Mouse (Mus musculus) bone marrow, adult 2 months (tissue): ENCODE results near the gene Mpped2. TPM values are rescaled to one million over a fixed set of nuclear protein-coding genes. Genes with fewer than 3 reads are reported as not detected.

Experiments used
- H3K27ac ChIP-seq: fragments of 200-500 bp; 2 replicates; pipeline ENCODE4 v1.5.1; 2012; ENCODE audit warnings: low read depth, mild to moderate bottlenecking, control low read depth, inconsistent platforms, low read length; ENCODE audit not compliant: control insufficient read depth, poor library complexity, insufficient read depth
- H3K4me1 ChIP-seq: fragments of 200-500 bp; 2 replicates; pipeline ENCODE4 v1.6.1; 2011; ENCODE audit warnings: low read length; ENCODE audit not compliant: control insufficient read depth, insufficient read depth
- H3K4me3 ChIP-seq: fragments of 200-500 bp; replicated peaks from 2 replicates; pipeline ENCODE3; 2011; ENCODE audit warnings: mild to moderate bottlenecking, low read depth, low read length, control low read depth; ENCODE audit not compliant: control insufficient read depth
- CTCF ChIP-seq: fragments of 200-500 bp; IDR thresholded peaks from 2 replicates; pipeline ENCODE4 v1.5.1; 2011; ENCODE audit warnings: low read length, control low read depth; ENCODE audit not compliant: control insufficient read depth, insufficient read depth
- POLR2A ChIP-seq: fragments of 200-500 bp; IDR thresholded peaks from 2 replicates; pipeline ENCODE4 v1.6.1; 2011; ENCODE audit warnings: low read depth, mild to moderate bottlenecking, control low read depth, low read length, borderline replicate concordance; ENCODE audit not compliant: control insufficient read depth
- WGBS: fragments of 180-500 bp; shearing (Covaris S2); methylation state at CpG from one replicate; pipeline ENCODE4 v1.1.7; 2018; 5-methylcytosine and 5-hydroxymethylcytosine counted together
- polyA plus RNA-seq: library from polyadenylated mRNA; stranded (reverse); fragments of >200 nt; gene quantifications from 2 replicates; pipeline ENCODE4 v1.2.4, GENCODE M21; 2011; ENCODE audit warnings: low replicate concordance; ENCODE audit not compliant: missing spikeins, insufficient read depth, insufficient read length

The Mpped2 gene
- polyA plus RNA-seq, 1 experiment, result 0.52 TPM

GRCm38 (mm10) chr2:106832577-106832976, 139.5 kb downstream of the Mpped2 start:
- WGBS, result 69% methylated on average over 2 of the region's 2 CpGs
- H3K27ac ChIP-seq, result no peak overlapping the region
- H3K4me1 ChIP-seq, result no peaks in the 10 kb centered on the region
- TF ChIP-seq CTCF, result no peak
- TF ChIP-seq POLR2A, result no peak
- H3K4me3 ChIP-seq, result no peak overlapping the region

- Histone ChIP-seq H3K27ac (no peak overlapping the region), H3K4me3 (no peak overlapping the region), H3K4me1 (no peaks in the 10 kb centered on the region)
- TF ChIP-seq POLR2A (no peak), CTCF (no peak)
- 86% methylated on average over 5 of the region's 5 CpGs for WGBS
These were observed 140.1 kb downstream of the Mpped2 start for GRCm38 (mm10) chr2:106833212-106833611.

GRCm38 (mm10) chr2:106835321-106835720, 142.3 kb downstream of the Mpped2 start:
- no peaks in the 10 kb centered on the region for H3K4me1 ChIP-seq
- no peak overlapping the region for H3K4me3 ChIP-seq
- no peak overlapping the region for H3K27ac ChIP-seq
- TF ChIP-seq CTCF (no peak), POLR2A (no peak)
- WGBS, result 74% methylated on average over 8 of the region's 8 CpGs

GRCm38 (mm10) chr2:106837241-106837640, 144.2 kb downstream of the Mpped2 start:
- TF ChIP-seq POLR2A (no peak), CTCF (no peak)
- no peaks in the 10 kb centered on the region for H3K4me1 ChIP-seq
- WGBS, result 85% methylated on average over 4 of the region's 4 CpGs
- H3K27ac ChIP-seq, result no peak overlapping the region
- H3K4me3 ChIP-seq, result no peak overlapping the region

- no peaks in the 10 kb centered on the region for H3K4me1 ChIP-seq
- H3K4me3 ChIP-seq, result no peak overlapping the region
- H3K27ac ChIP-seq, result no peak overlapping the region
- no peak for TF ChIP-seq POLR2A
- TF ChIP-seq CTCF, result no peak
- 81% methylated on average over 9 of the region's 9 CpGs for WGBS
These were observed 151.1 kb downstream of the Mpped2 start for GRCm38 (mm10) chr2:106844147-106844546.

- Histone ChIP-seq H3K27ac (no peak overlapping the region), H3K4me1 (no peaks in the 10 kb centered on the region), H3K4me3 (no peak overlapping the region)
- 67% methylated on average over 10 of the region's 10 CpGs for WGBS
- no peak for TF ChIP-seq POLR2A
- no peak for TF ChIP-seq CTCF
These were observed 152.0 kb downstream of the Mpped2 start for GRCm38 (mm10) chr2:106844766-106845678.

GRCm38 (mm10) chr2:106846511-106846910, 153.4 kb downstream of the Mpped2 start:
- no peaks in the 10 kb centered on the region for H3K4me1 ChIP-seq
- TF ChIP-seq CTCF (no peak), POLR2A (no peak)
- H3K4me3 ChIP-seq, result no peak overlapping the region
- WGBS, result 24% methylated on average over 4 of the region's 4 CpGs
- H3K27ac ChIP-seq, result no peak overlapping the region

- Histone ChIP-seq H3K4me3 (no peak overlapping the region), H3K4me1 (no peaks in the 10 kb centered on the region), H3K27ac (no peak overlapping the region)
- no peak for TF ChIP-seq POLR2A
- TF ChIP-seq CTCF, result no peak
- 87% methylated on average over 9 of the region's 9 CpGs for WGBS
These were observed 156.3 kb downstream of the Mpped2 start for GRCm38 (mm10) chr2:106849389-106849788.
